Mouse (Mus musculus): Measurements from ENCODE around the gene Slc35b4.

The Slc35b4 gene

DNA sequence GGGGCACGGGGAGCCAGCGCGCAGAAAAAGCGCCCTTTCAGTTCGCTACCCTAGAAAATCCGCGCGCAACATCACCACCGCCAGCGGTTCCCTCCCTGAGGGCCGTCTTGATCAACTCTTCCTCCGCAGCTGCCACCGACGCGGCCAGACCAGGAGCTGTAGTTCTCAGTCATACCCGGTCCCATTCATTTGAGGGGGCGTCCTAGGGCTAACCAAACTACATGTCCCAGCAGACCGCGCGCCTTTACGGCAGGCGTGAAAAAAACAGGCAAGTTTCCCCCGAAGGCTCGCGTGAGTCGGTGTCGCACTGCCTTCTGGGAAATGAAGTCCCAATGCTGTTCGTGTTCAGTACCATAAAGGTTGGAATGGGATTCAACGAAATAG lies at the start of gene Slc35b4:
Gene Slc35b4 (minus strand): TSS at position 248 of the 384 bp plus-strand sequence.
- DNase-seq = peak; percentile 94

DNA sequence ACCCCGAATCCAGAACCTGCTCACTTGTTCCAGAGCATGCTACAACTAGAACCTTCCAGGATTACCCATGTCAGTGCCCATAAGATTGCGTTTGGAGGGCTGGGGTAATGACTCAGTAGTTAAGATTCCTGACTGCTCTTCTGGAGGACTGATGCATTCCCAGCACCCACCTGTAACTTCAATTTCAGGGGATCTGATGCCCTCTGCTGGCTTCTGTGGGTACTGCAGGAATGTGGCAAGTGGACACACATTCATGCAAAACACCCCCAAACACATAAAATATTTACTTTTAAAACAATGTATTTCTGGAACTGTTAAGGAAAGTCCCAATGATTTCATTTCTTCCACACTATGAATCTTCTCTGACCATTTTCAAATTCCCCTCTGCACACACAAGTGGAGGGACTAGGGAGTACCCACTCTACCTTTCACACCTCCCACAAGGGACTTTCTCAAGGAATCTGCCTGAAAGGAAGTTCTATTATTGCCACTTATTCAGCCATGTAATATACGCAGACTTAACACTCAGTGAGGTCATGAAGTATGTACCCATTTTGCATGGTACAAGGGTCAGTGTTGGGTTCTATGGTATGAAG lies 48.2 kb upstream of the Slc35b4 start:
- no peak for DNase-seq

DNA sequence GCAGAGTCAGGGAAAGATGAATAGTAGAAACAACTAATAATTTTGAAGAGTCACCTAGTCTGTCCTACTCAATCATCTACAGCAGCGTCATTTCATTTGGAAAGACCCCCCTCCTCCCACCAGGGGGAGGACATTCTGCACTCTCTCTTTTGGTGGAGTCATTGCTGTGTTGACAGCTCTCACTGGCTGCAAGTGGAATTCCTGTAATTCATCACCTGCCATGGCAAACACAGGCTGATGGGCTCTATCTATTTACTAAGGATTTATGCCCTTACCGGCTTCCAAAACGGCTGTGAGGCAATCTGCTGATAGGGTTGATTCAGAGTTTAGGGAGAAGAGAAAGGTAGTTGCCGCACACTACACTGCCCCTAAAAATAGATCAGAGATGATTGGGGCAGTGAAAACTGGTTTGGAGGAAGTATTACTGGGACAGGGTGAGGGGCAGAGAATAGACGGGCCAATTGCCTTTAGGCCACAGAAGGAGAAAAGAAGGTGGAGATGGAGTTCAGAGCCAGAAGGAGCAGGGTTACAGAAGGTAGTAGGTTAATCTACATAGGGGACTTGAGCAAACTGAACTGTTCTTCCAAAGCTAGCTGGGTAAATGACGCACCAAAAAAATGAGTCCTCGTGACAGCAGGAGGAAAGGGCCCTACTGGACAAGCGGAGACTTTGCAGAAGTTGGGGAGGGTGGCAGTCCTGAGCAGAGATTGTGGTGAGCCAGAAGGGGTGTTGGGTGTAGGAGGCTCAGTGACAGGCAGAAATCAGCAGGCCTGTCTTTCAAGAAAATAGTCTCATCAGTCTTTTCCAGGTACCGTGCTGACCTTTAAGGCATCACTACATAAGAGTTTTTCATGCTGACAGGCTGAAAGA lies 39.8 kb upstream of the Slc35b4 start:
- no peak for DNase-seq

DNA sequence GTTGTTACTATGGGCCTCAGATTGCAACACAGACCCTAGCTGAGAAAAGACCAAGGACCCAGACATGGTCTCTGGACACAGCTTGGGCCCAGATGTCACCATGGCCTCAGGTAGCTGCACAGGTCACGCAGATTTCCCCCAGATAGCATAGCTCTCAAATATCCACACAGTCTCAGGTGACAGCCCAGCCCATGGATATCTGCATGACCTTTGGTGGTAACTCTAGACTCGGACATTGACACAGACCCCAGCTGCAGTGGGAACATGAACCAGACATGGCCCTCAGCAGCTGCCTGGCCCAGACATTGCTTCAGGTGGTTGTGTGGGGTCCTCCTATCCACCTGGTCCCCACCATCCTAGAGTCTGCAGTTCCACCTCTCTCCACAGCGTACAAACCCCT lies 28.8 kb upstream of the Slc35b4 start:
- DNase-seq = no peak

DNA sequence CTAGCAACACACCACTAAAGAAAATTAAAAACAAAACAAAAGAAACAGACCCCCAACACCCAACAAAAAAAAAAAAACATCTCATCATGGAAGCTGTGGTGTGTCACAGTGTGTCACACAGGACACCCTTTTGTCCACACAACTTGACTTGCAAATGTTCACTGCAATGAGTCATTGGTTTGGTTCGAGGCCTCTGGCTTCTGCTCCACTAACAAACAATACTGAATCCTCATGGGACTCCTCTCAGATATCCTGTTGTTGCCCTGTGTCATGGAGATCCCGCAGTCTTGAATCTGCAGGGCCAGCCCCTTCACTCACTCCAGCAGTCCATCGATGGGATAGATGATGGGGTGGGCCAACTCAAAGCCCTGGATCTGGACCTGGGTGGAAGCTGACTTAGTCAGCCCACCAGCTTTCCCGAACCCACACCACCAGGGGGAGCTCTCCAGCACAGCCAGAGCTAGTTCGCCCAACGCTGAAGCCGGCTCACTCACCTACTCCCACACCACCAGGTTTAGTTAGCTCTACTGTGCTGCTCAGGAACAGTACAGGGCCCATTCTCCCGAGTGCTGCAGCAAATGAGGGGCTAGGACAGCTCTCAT lies 28.2 kb upstream of the Slc35b4 start:
- DNase-seq = no peak

DNA sequence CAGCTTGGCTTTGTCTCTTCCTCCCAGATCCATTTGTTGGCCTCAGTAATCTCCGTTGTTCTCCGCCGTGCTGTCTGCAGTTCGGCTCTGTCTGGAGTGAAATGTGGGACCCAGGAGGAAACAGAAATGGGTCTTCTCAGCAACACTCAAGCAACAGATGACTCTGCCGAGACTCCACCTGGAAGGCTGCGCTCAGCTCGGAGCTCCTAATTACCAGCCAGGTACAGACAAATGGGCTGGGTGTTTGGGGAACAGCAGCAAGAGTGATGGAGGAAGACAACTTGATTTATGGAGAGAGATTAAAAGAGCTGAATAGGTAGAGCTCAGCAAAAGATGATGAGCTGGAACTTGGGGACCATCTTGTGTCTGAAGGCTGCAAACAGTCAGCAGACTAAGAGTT lies 26.6 kb upstream of the Slc35b4 start:
- no peak for DNase-seq

DNA sequence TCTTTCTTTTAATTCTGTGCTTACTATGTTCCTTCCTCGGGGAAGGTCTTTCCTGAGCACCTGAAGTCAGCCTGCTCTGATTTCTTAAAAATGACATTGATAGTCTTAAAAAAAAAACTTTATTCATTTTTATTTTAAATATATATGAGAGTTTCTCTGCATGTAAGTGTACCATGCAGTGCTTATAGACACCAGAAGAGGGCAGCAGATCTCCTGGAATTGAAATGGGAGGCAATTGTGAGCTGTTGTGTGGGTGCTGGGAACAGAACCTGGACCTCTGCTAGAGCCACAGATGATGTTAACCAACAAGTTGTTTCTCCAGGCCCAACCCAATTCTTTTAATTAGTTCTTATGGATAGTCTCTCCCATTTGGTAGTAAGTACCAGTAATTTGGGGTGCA lies 18.1 kb upstream of the Slc35b4 start:
- no peak for DNase-seq

DNA sequence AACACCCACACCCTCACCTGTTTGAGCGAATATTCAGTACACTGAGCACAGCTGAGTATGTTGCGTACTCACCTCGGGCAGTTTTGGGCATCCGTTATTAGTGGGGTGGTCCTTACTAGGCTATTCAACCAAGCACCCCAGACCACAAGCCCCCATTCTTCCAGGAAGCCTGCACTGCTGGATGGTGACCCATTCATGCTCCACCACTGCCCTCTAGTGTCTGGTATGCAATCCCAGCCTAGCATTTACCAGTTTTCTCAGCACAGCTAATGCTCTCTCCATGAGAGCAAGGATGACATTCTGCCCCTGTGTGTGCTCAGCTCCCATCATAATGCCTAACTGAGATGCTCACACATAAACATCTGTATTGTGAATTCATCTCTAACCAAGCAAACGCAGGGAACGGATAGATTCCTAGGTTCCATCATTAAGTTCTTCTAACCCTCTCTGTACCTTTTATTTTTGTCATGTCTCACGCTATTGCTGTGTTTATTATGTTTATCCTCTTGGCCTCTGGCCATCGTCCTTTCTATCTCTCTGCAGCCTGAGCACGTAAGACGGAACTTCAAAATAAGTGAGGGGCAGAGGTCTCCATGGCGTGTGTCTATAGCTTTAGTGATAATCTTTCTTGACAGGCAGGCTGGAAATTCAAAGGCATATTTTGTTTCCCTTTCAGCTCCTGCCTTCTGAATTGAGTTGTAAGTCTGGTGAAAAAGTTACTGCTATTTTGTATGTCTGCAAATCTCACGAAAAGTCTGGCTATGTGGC lies 17.0 kb upstream of the Slc35b4 start:
- no peak for DNase-seq

DNA sequence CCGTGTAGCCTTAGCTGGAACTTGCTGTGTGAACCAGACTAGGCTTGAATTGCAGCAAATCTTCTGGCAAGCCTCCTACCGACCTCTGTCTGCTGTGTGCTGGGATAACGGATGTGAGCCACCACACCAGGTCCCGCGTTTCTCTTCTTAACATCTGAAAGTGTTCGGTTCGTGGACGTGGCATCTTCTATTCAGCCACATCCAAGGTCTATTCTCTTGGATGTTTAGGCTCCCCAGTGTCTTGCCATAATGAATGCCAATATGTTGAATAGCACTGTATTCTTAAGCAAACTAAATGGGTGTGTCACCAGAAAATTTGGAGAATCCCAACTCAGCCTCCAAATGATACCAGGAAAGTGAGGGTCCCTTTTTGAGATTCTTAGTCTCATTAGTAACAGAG lies 14.5 kb upstream of the Slc35b4 start:
- DNase-seq = no peak

DNA sequence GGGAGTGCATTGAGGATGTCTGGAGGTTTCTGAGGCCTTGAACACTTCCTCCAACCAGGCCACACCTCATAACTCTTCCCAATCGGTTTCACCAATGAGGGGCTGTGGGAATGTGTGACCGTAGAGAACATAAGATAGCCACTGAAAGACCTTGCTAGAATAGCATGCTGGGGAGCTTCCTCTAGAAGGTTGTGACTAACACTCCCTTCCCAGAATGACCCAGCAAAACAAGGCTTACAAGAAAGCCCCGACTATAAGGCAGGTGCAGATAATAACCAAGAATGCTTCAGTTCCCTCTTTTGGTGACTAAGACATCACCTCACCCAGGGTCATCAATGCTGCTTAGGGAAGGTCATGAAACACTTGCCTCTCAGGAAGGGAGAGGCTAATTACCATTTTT lies 12.6 kb upstream of the Slc35b4 start:
- no peak for DNase-seq

DNA sequence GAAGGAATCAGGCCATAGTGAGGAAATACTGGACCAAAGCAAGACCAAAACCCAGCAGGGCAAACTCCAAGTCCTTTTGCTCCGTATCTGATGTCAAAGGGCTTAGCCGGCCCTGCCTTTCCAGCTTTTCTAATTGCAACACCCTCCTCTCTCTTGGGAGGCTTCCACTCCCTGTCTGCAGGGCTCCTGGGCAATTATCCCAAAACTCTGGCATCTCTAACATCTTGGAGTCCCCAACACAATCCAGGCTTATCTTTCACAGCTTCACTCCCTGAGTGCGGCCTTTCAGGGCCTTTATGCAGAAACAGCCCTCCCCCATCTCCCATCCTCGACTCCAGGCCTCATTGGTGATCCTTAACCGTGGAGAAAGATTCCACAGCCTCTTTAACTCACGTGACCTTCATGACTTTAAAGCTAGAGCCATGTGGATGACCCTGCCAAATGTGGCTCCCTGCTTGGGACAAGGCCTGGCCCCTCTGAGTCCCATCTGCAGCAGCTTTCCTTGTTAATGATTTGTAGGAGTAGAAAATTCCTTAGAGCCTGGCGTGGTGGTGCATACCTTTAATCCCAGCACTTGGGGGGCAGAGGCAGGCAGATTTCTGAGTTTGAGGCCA lies 11.2 kb upstream of the Slc35b4 start:
- no peak for DNase-seq

DNA sequence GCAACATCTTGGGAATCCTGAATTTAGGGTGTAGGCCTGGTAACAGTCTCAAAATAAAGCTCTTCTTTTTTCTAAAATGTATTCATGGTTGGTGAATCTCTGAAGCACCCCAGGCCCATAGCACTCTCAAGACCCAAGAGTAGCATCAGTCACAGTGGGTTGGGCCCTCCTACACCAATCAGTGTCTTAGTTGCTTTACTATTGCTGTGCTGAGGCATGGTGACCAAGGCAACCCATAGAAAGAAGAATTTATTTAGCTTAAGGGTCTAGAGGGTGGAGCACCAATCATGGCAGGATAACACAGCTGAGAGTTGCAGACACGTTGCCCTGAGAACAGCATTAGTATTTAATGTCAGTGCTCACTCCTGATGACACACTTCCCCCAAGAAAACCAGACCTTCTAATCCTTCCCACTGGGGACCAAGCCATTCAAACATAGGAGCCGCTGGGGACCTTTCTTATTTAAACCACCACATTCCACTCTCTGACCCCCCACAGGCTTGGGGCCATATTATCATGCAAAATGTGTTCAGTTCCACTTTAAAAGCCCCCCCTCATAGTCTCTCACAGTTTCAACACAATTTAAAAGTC lies 10.5 kb upstream of the Slc35b4 start:
- no peak for DNase-seq

DNA sequence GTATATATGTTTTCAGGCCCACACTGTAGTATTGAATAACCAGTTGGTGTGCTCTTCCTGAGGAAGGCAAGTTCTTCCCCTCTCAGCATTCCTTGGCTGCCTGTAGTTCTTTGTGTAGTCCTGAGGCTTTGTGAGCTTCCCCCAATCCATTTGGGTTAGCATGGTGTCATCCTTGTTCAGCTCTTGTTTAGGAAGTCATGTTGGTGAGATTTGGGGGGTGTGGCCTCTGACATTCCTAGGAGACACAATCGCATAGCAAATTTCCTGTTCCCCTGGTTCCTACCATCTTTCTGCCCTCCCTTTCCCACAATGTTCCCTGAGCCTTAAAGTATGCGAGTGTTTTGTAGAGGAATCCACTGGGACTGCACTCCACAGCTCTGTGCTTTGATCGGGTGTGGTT lies 6.4 kb upstream of the Slc35b4 start:
- DNase-seq = no peak

DNA sequence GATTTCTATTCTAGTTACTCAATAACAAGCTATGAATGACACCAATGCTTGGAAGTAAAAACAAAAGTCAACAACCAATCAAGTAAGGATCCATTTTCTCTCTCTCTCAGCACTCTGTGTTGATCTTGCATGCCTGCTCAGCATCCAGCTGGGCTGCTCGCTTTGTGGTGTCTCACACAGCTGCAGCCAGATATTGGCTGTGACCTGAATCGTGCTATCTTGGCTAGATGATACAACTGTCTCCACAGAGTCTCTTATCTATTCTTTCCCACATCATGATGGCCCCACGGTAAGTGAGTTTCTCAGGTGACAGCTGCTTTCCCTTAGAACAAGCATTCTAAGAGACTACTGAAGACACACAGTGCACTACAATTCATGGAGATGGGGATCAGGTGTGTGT lies 5.0 kb upstream of the Slc35b4 start:
- no peak for DNase-seq

DNA sequence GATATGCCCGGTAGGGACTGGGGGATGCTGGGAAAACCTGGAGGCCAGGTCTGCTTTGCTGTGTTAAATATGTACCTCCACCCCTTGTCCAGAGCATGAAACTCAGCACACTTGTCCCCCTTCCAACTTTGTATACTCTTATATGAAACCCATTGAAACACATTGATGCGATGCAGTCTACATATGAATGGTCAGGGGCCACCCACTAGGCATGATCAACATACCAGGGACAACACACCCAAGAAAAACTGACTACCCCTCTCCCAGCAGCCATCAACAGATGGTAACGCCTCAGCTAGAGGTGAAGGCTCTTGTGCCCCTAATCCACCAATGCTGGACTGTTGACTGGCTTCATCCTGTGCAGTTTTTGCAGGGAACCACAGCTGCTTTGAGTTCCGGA lies 3.0 kb upstream of the Slc35b4 start:
- DNase-seq = no peak

DNA sequence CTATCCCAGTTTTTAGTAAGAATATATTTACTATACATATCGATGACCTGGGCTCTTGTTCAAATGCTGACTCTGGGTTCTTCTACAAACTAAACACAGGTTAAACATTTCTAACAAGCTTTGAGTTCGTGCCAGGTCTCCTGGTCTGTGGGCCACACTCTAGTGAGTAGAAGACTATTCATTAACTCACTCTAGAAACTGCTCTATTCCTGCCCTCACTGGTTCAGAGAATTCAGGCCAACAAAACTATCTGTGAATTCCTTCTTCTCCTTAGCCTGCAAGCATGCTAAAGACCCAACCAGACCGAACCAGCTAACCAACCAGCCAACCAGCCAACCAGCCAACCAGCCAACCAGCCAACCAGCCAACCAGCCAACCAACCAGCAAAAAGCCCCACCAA lies 2.1 kb upstream of the Slc35b4 start:
- DNase-seq = no peak

DNA sequence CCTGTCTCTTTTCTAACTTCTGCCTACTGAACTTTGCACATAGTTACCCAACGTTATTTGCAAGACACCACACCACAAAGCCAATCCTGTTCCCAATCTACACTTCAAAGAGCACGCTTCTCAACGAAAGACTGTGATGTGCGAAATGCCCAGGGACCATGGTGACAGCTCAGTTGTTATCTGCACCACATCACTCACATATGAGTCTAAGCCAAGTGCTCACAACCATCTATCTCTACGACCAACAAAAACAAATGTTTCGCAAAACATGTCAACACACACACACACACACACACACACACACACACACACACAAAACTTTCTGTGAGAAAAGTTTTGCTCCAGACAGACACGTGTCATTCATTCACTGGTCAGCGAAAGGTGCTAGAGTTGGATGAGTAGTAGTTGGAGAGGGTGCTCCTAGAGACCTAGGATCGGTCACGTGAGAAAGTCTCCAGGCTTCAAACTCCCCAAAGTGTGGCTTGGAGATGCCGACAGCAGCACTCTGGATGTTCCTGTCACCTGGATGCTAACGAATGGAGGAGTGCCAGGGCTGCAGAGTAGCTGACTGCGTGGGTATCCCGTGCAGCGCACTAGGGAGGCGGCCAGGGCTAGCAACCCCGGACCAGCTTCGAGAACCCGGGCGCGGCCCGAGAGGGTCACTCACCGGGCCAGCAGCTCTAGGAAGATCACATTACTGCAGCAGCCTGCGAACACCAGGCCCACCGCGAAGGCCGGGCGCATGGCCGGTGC lies 624 bp downstream of the Slc35b4 start:
- DNase-seq = no peak

DNA sequence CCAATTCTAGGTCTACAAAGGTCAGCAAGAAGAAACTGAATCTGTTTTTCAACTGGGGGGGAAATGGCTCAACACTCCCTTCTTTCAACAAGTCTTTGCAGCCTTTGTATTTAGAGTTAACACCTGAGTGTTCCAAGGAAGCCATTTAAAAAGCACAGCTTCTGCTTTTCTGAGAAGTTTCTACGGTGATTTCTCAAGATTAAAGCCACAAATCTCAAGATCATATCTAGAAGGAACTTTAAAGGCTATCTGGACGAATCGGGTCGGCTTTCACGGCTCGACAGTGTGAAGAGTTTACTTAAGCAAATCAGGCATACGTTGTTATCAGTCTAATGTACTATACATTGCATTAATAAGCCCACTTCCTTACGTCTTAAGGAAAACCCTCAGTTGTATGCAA lies 2.2 kb downstream of the Slc35b4 start:
- DNase-seq = no peak

DNA sequence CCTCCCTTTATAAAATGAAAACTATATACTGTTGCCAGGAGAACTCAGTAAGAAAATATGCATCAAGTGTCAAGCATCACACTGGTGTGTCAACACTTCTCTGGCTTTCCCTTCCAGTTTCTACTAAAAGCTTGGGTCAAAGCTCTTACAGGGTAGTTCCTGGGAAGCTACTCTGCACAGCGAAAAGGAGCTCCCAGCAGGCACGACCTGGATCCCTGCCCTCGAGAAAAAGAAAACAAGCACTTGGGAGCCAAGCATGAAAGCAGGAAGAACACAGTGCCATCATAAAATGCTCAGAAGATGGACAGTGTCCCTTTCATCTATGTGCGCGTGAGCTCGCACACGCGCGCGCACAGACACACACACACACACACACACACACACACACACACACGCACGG lies 3.7 kb downstream of the Slc35b4 start:
- no peak for DNase-seq

DNA sequence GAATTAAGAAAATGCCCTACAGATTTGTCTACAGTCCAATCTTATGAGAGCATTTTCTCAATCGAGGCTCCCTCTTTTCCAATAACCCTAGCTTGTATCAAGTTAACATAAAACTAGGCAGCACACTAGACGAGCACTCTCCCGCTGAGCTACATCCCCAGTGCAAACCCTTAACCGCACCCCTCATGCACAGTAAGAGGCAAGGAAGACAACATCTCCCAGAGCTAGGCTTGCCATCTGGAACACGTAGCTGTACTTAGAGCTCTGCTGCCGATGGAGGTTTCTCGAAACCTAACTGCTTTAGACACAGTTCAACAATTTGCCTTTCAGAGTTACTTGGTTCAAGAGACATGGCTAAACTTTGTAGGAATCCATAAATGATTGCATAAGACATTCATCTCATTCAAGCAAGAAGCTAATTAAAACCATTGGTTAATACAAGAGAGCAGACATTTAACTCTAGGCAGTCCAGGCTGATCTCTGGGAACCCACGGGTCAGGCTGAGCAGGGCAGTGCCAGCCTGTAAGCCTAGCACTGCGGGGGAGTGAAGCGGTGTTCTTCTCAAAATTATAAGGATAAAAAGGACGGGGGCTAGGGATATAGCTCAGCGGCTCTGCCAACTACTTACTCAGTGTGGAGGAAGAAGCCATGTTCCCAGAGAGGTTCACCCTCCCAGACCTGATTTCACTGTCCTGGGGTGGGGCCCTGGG lies 5.0 kb downstream of the Slc35b4 start:
- no peak for DNase-seq

DNA sequence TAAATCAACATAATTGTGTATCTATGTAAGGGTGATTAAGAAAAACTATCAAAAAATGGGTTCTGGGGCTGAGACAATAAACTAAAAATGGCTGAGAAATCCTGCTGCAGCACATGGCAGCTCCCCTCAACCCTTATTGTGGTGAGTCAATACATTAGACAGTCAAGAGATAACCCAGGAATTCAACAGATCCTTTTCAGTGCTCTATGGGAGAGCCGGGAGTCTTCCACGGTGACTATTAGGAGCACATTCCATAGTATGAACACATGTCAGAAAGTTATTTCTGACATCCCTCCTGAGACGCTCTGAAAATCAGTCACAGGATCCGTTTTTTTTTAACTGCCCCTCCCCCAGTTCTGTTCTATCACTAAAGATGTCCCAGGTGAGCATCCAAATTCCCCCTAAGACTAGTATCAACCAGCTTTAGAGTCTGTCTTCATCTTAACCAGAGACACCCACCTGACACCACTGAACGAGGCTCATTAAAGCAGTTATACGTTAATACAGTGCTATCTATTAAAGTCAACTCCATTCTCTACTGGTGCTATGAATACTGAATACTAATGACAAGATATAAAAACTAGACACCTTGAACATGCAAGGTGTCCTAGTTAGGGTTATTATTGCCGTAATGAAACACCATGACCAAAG lies 5.9 kb downstream of the Slc35b4 start:
- no peak for DNase-seq

All from cerebellum, adult 11-12 months (tissue).